Mouse (Mus musculus) MEL (cell line): ENCODE results near the gene Flt3l. TPM values are rescaled to one million over a fixed set of nuclear protein-coding genes. Genes with fewer than 3 reads are reported as not detected.

ENCODE experiments used
- DNase-seq: peaks from one replicate; pipeline ENCODE4 v3.0.0; 2011; ENCODE audit warnings: low read depth, low spot score
- H3K27ac ChIP-seq: 2 replicates; pipeline ENCODE4 v1.5.1; 2012; ENCODE audit warnings: low read depth, mild to moderate bottlenecking, control low read depth, low read length, moderate library complexity; ENCODE audit not compliant: control insufficient read depth
- H3K27me3 ChIP-seq, 2 experiments: fragments of 150-350 bp in 1 of 2; sonication (generic) in 1 of 2; 2 replicates each; pipeline ENCODE4 v1.6.1; 2012; ENCODE audit warnings: low read length in 2 of 2, mild to moderate bottlenecking in 2 of 2, improper control_type of control experiment in 1 of 2, moderate library complexity in 1 of 2; ENCODE audit not compliant: insufficient read depth in 2 of 2, control insufficient read depth in 1 of 2
- H3K36me3 ChIP-seq, 2 experiments: 2 replicates each; pipeline ENCODE4 v1.6.1; 2012 to 2014; ENCODE audit warnings: low read length in 2 of 2, improper control_type of control experiment in 1 of 2, inconsistent platforms in 1 of 2, mild to moderate bottlenecking in 1 of 2; ENCODE audit not compliant: insufficient read depth in 2 of 2, control insufficient read depth in 1 of 2
- H3K4me1 ChIP-seq, 2 experiments: fragments of 150-350 bp in 1 of 2; sonication (generic) in 1 of 2; 2 replicates each; pipeline ENCODE4 v1.6.1; 2012; ENCODE audit warnings: low read length in 2 of 2, improper control_type of control experiment in 1 of 2, mild to moderate bottlenecking in 1 of 2; ENCODE audit not compliant: insufficient read depth in 2 of 2, control insufficient read depth in 1 of 2
- H3K4me3 ChIP-seq, 2 experiments: fragments of 150-350 bp in 1 of 2; sonication (generic) in 1 of 2; 2 replicates each; pipeline ENCODE4 v1.5.1; 2012; ENCODE audit warnings: low read depth in 2 of 2, low read length in 2 of 2, mild to moderate bottlenecking in 2 of 2, moderate library complexity in 2 of 2, control low read depth in 1 of 2, improper control_type of control experiment in 1 of 2; ENCODE audit not compliant: control insufficient read depth in 1 of 2, insufficient read depth in 1 of 2
- H3K79me2 ChIP-seq: 2 replicates; pipeline ENCODE4 v1.6.1; 2012; ENCODE audit warnings: mild to moderate bottlenecking, low read length, moderate library complexity; ENCODE audit not compliant: control insufficient read depth, poor library complexity, insufficient read depth
- H3K9ac ChIP-seq: 2 replicates; pipeline ENCODE4 v1.6.1; 2012; ENCODE audit warnings: low read depth, mild to moderate bottlenecking, control low read depth, low read length, moderate library complexity; ENCODE audit not compliant: control insufficient read depth, poor library complexity, severe bottlenecking
- H3K9me3 ChIP-seq: fragments of 150-350 bp; sonication (generic); replicated peaks from 2 replicates; pipeline ENCODE4 v1.6.1; 2012; ENCODE audit warnings: mild to moderate bottlenecking, low read length, improper control_type of control experiment, moderate library complexity; ENCODE audit not compliant: insufficient read depth
- BHLHE40 ChIP-seq: IDR thresholded peaks from 2 replicates; pipeline ENCODE4 v1.6.1; 2012; ENCODE audit warnings: low read depth, mild to moderate bottlenecking, inconsistent platforms, low read length, improper control_type of control experiment, borderline replicate concordance
- CHD1 ChIP-seq: IDR thresholded peaks from 2 replicates; pipeline ENCODE4 v1.6.1; 2012; ENCODE audit warnings: low read depth, mild to moderate bottlenecking, inconsistent platforms, low read length, improper control_type of control experiment
- CHD2 ChIP-seq: IDR thresholded peaks from 2 replicates; pipeline ENCODE4 v1.6.1; 2011; ENCODE audit warnings: low read length, improper control_type of control experiment
- CTCF ChIP-seq, 3 experiments: IDR thresholded peaks in 2 of 3; conservative IDR thresholded peaks in 1 of 3; 2 replicates each; pipeline ENCODE4 v1.5.1; 2011 to 2012; ENCODE audit warnings: low read length in 3 of 3, low read depth in 2 of 3, mild to moderate bottlenecking in 2 of 3, improper control_type of control experiment in 1 of 3, inconsistent platforms in 1 of 3, mixed read lengths in 1 of 3, moderate library complexity in 1 of 3; ENCODE audit not compliant: control insufficient read depth in 1 of 3, insufficient read depth in 1 of 3, poor library complexity in 1 of 3, severe bottlenecking in 1 of 3
- ELF1 ChIP-seq: IDR thresholded peaks from 2 replicates; pipeline ENCODE4 v1.6.1; 2014; ENCODE audit warnings: low read depth, mild to moderate bottlenecking, inconsistent platforms, low read length, improper control_type of control experiment, moderate library complexity
- GABPA ChIP-seq: IDR thresholded peaks from 2 replicates; pipeline ENCODE4 v1.6.1; 2012; ENCODE audit warnings: low read depth, mild to moderate bottlenecking, inconsistent platforms, low read length, improper control_type of control experiment, moderate library complexity
- GATA1 ChIP-seq: IDR thresholded peaks from 2 replicates; pipeline ENCODE4 v1.6.1; 2011; ENCODE audit warnings: low read depth, low read length, improper control_type of control experiment
- HCFC1 ChIP-seq: IDR thresholded peaks from 2 replicates; pipeline ENCODE4 v1.6.1; 2012; ENCODE audit warnings: low read depth, mild to moderate bottlenecking, inconsistent platforms, low read length, improper control_type of control experiment, moderate library complexity
- JUND ChIP-seq: IDR thresholded peaks from 2 replicates; pipeline ENCODE4 v1.6.1; 2011; ENCODE audit warnings: low read depth, mild to moderate bottlenecking, improper control_type of control experiment, low read length
- KAT2A ChIP-seq: conservative IDR thresholded peaks from 2 replicates; pipeline ENCODE4 v1.6.1; 2012; ENCODE audit warnings: low read depth, low read length, improper control_type of control experiment, inconsistent platforms
- MAFK ChIP-seq: IDR thresholded peaks from 2 replicates; pipeline ENCODE4 v1.6.1; 2011; ENCODE audit warnings: low read depth, mild to moderate bottlenecking, low read length, improper control_type of control experiment, borderline replicate concordance
- MAZ ChIP-seq: IDR thresholded peaks from 2 replicates; pipeline ENCODE4 v1.6.1; 2012; ENCODE audit warnings: low read depth, mild to moderate bottlenecking, inconsistent platforms, low read length, improper control_type of control experiment
- MEF2A ChIP-seq: IDR thresholded peaks from 2 replicates; pipeline ENCODE4 v1.6.1; 2014; ENCODE audit warnings: low read depth, mild to moderate bottlenecking, inconsistent platforms, low read length, improper control_type of control experiment; ENCODE audit not compliant: poor library complexity, insufficient replicate concordance, severe bottlenecking; ENCODE audit errors: extremely low read depth
- MXI1 ChIP-seq: IDR thresholded peaks from 2 replicates; pipeline ENCODE4 v1.6.1; 2011; ENCODE audit warnings: mild to moderate bottlenecking, low read depth, low read length, improper control_type of control experiment
- POLR2A ChIP-seq, 2 experiments: IDR thresholded peaks; 2 replicates each; pipeline ENCODE4 v1.6.1; 2011 to 2012; ENCODE audit warnings: low read length in 2 of 2, mild to moderate bottlenecking in 2 of 2, control low read depth in 1 of 2, improper control_type of control experiment in 1 of 2, low read depth in 1 of 2, moderate library complexity in 1 of 2; ENCODE audit not compliant: control insufficient read depth in 1 of 2, insufficient read depth in 1 of 2, poor library complexity in 1 of 2
- POLR2AphosphoS2 ChIP-seq: IDR thresholded peaks from 2 replicates; pipeline ENCODE4 v1.6.1; 2011; ENCODE audit warnings: low read length, improper control_type of control experiment
- RAD21 ChIP-seq: IDR thresholded peaks from 2 replicates; pipeline ENCODE4 v1.6.1; 2011; ENCODE audit warnings: mild to moderate bottlenecking, low read depth, low read length, improper control_type of control experiment
- TCF12 ChIP-seq: IDR thresholded peaks from 2 replicates; pipeline ENCODE4 v1.6.1; 2014; ENCODE audit warnings: low read depth, mild to moderate bottlenecking, inconsistent platforms, low read length, improper control_type of control experiment, moderate library complexity
- USF2 ChIP-seq, 2 experiments: IDR thresholded peaks; 2 replicates each; pipeline ENCODE4 v1.6.1; 2011 to 2012; ENCODE audit warnings: improper control_type of control experiment in 2 of 2, low read length in 2 of 2, borderline replicate concordance in 1 of 2, inconsistent platforms in 1 of 2, low read depth in 1 of 2, mild to moderate bottlenecking in 1 of 2; ENCODE audit not compliant: insufficient read depth in 1 of 2
- ZC3H11A ChIP-seq: IDR thresholded peaks from 2 replicates; pipeline ENCODE4 v1.6.1; 2012; ENCODE audit warnings: low read depth, mild to moderate bottlenecking, inconsistent platforms, low read length, improper control_type of control experiment
- ZKSCAN1 ChIP-seq: IDR thresholded peaks from 2 replicates; pipeline ENCODE4 v1.6.1; 2012; ENCODE audit warnings: low read depth, mild to moderate bottlenecking, inconsistent platforms, low read length, improper control_type of control experiment, moderate library complexity
- polyA plus RNA-seq, 2 experiments: library from polyadenylated mRNA; stranded (reverse) in 1 of 2; unstranded in 1 of 2; fragments of >175 nt in 1 of 2; fragments of >200 nt in 1 of 2; gene quantifications; 2 replicates each; pipeline versions ENCODE4 v1.2.1 to v1.2.4; 2012; ENCODE audit warnings: low replicate concordance in 2 of 2, low read depth in 1 of 2; ENCODE audit not compliant: insufficient read length in 2 of 2, insufficient read depth in 1 of 2, missing spikeins in 1 of 2
- total RNA-seq: library from RNA; depleted of rRNA; stranded (reverse); fragments of 300-350 nt; gene quantifications from 2 replicates; pipeline ENCODE4 v1.2.3, GENCODE M21; 2012

The Flt3l gene
- total and polyA plus RNA-seq, 3 experiments: 13.0 to 35.4 TPM; not detected in 1

GRCm38 (mm10) chr7:45168656-45169055 lies 32.4 kb upstream of the Flt3l start:
- Histone ChIP-seq H3K27me3 (peaks cover 4 to 9% of the 10 kb centered on the region in 2 experiments), H3K27ac (no peak overlapping the region), H3K36me3 (no peaks in the 10 kb centered on the region), H3K4me3 (no peak overlapping the region), H3K79me2 (no peaks in the 10 kb centered on the region), H3K9me3 (no peaks in the 10 kb centered on the region), H3K4me1 (no peaks in the 10 kb centered on the region), H3K9ac (no peak overlapping the region)
- DNase-seq: no peak
- TF ChIP-seq JUND (no peak), POLR2AphosphoS2 (no peak), CTCF (IDR thresholded peaks at IDR 0.05 in 2 of 3, conservative IDR thresholded peaks at IDR 0.05 in 1 of 3; ENCODE audit: control insufficient read depth in 1 of 3, insufficient read depth in 1 of 3, low read depth in 2 of 3, low read length in 3 of 3, poor library complexity in 1 of 3, severe bottlenecking in 1 of 3) (no peak), MAZ (no peak), ZC3H11A (no peak), BHLHE40 (no peak), HCFC1 (no peak), ELF1 (no peak), KAT2A (no peak), CHD1 (no peak), MXI1 (no peak), GATA1 (no peak), ZKSCAN1 (no peak), POLR2A (IDR thresholded peaks at IDR 0.05; ENCODE audit: control insufficient read depth in 1 of 2, insufficient read depth in 1 of 2, low read depth in 1 of 2, low read length in 2 of 2, poor library complexity in 1 of 2) (no peak), MAFK (no peak), USF2 (IDR thresholded peaks at IDR 0.05; ENCODE audit: borderline replicate concordance in 1 of 2, insufficient read depth in 1 of 2, low read depth in 1 of 2, low read length in 2 of 2) (no peak), CHD2 (no peak), TCF12 (no peak), MEF2A (no peak)

- no peak overlapping the region for H3K4me3 ChIP-seq
- H3K27me3 ChIP-seq: peaks cover 4 to 9% of the 10 kb centered on the region in 2 experiments
- no peaks in the 10 kb centered on the region for H3K79me2 ChIP-seq
- H3K9ac ChIP-seq: no peak overlapping the region
- no peaks in the 10 kb centered on the region for H3K36me3 ChIP-seq
- H3K4me1 ChIP-seq: no peaks in the 10 kb centered on the region
- no peak for TF ChIP-seq GATA1
- TF ChIP-seq MXI1: no peak
- no peak for TF ChIP-seq CHD2
- no peak for TF ChIP-seq ELF1
- TF ChIP-seq CTCF (IDR thresholded peaks at IDR 0.05 in 2 of 3, conservative IDR thresholded peaks at IDR 0.05 in 1 of 3; ENCODE audit: control insufficient read depth in 1 of 3, insufficient read depth in 1 of 3, low read depth in 2 of 3, low read length in 3 of 3, poor library complexity in 1 of 3, severe bottlenecking in 1 of 3): no peak
- TF ChIP-seq MEF2A: no peak
- TF ChIP-seq MAZ: no peak
- TF ChIP-seq MAFK: no peak
- TF ChIP-seq GABPA: no peak
- no peak for TF ChIP-seq RAD21
- TF ChIP-seq, all 39 proteins: peak for 0
- H3K27ac ChIP-seq: no peak overlapping the region
- no peaks in the 10 kb centered on the region for H3K9me3 ChIP-seq
- no peak for DNase-seq
Observed at GRCm38 (mm10) chr7:45167761-45168445, 31.7 kb upstream of the Flt3l start.
